Mouse (Mus musculus) megakaryocyte-erythroid progenitor cell, adult 5 weeks (primary cell): ENCODE data around the gene Eif4h. TPM values are rescaled to one million over a fixed set of nuclear protein-coding genes. Genes with fewer than 3 reads are reported as not detected.

ENCODE experiments used
- polyA plus RNA-seq: library from polyadenylated mRNA; stranded (reverse); fragments of >175 nt; gene quantifications from 2 replicates; pipeline ENCODE4 v1.2.3, GENCODE M21; 2012

The Eif4h gene
- 292 and 303 TPM in 2 replicates for polyA plus RNA-seq

GRCm38 (mm10) chr5:134639269-134639682 lies at the start of gene Eif4h:
Eif4h (minus strand) TSS chr5:134639490.

GRCm38 (mm10) chr5:134688086-134688717 lies 48.9 kb upstream of the Eif4h start, which contains the start of gene Limk1:
Limk1 (minus strand) TSS chr5:134688598.

GRCm38 (mm10) chr5:134614802-134615201 lies 24.5 kb downstream of the Eif4h start, which contains the start of gene Lat2:
Lat2 (minus strand) TSS chr5:134615025.

GRCm38 (mm10) chr5:134581146-134581545 lies 58.1 kb downstream of the Eif4h start, which contains the start of gene Rfc2:
Rfc2 (plus strand) TSS chr5:134581366.

Other genes starting within 250 kb of the Eif4h start
- 63.1 TPM in 2 replicates for gene Gtf2ird1, start 182.8 kb downstream of the Eif4h start, polyA plus RNA-seq
- gene Clip2, start 87.1 kb downstream of the Eif4h start, polyA plus RNA-seq: 23.7 and 32.3 TPM in 2 replicates
- 0.05 TPM in 1 of 2 replicates, not detected in the other for gene Syna, start 79.3 kb downstream of the Eif4h start, polyA plus RNA-seq
- gene Rfc2, start 58.1 kb downstream of the Eif4h start, polyA plus RNA-seq: 60.4 and 80.7 TPM in 2 replicates
- gene Lat2, start 24.5 kb downstream of the Eif4h start, polyA plus RNA-seq: 48.1 and 72.4 TPM in 2 replicates
- 55.2 and 63.6 TPM in 2 replicates for gene Limk1, start 49.1 kb upstream of the Eif4h start, polyA plus RNA-seq
- gene Eln, start 107.8 kb upstream of the Eif4h start, polyA plus RNA-seq: 0.03 and 0.09 TPM in 2 replicates